Mouse (Mus musculus) liver, embryonic 14 days (tissue): Measurements from ENCODE around the gene Gm765. TPM values are rescaled to one million over a fixed set of nuclear protein-coding genes. Genes with fewer than 3 reads are reported as not detected.

Source experiments
- polyA plus RNA-seq: library from polyadenylated mRNA; depleted of rRNA; stranded (reverse); fragments of >200 nt; gene quantifications from 2 replicates; pipeline ENCODE4 v1.2.3, GENCODE M21; 2012; rRNA removed

The Gm765 gene
- not detected in 2 replicates for polyA plus RNA-seq

GRCm38 (mm10) chr6:98342654-98343053, at the start of gene Gm765:
Gene Gm765 (minus strand): TSS chr6:98342754.

